Mouse (Mus musculus): ENCODE measurements around the gene Nckap5. TPM values are rescaled to one million over a fixed set of nuclear protein-coding genes. Genes with fewer than 3 reads are reported as not detected.

Gene Nckap5
- total and polyA plus RNA-seq, 2 experiments: 0.37 to 0.70 TPM

GRCm38 (mm10) chr1:126860537-126860936, 29.9 kb upstream of the Nckap5 start:
- H3K4me3 ChIP-seq (ENCODE audit: insufficient read depth, low read depth, low read length): no peak overlapping the region
- no peaks in the 10 kb centered on the region for H3K79me2 ChIP-seq (ENCODE audit: control insufficient read depth, insufficient read depth, low read length)
- no peak overlapping the region for H3K9ac ChIP-seq (ENCODE audit: low read depth, low read length)
- H3K27ac ChIP-seq (replicated peaks; ENCODE audit: insufficient read depth, low read depth, low read length): no peak overlapping the region
- no peak for DNase-seq (ENCODE audit: extremely low read depth, low read depth, low spot score)
- H3K4me1 ChIP-seq (ENCODE audit: control insufficient read depth, insufficient read depth, low read length): no peaks in the 10 kb centered on the region
- TF ChIP-seq POLR2A (IDR thresholded peaks at IDR 0.05; ENCODE audit: extremely low read depth, insufficient read depth, low read length) (no peak), CTCF (IDR thresholded peaks at IDR 0.05; ENCODE audit: low read depth, low read length) (no peak)
- H3K36me3 ChIP-seq (ENCODE audit: control insufficient read depth, insufficient read depth, low read length): no peaks in the 10 kb centered on the region
- 88% methylated on average over 4 of the region's 4 CpGs for WGBS
- H3K27me3 ChIP-seq (ENCODE audit: control insufficient read depth, insufficient read depth, low read length): peaks cover 3% of the 10 kb centered on the region; the same call in 1 of the 2 replicates

GRCm38 (mm10) chr1:126849481-126849880, 18.9 kb upstream of the Nckap5 start:
- H3K4me3 ChIP-seq (ENCODE audit: insufficient read depth, low read depth, low read length): no peak overlapping the region
- H3K36me3 ChIP-seq (ENCODE audit: control insufficient read depth, insufficient read depth, low read length): no peaks in the 10 kb centered on the region
- H3K27ac ChIP-seq (replicated peaks; ENCODE audit: insufficient read depth, low read depth, low read length): no peak overlapping the region
- H3K9ac ChIP-seq (ENCODE audit: low read depth, low read length): no peak overlapping the region
- no peaks in the 10 kb centered on the region for H3K4me1 ChIP-seq (ENCODE audit: control insufficient read depth, insufficient read depth, low read length)
- 32% methylated on average over 6 of the region's 6 CpGs for WGBS
- no peaks in the 10 kb centered on the region for H3K27me3 ChIP-seq (ENCODE audit: control insufficient read depth, insufficient read depth, low read length)
- DNase-seq (ENCODE audit: extremely low read depth, low read depth, low spot score): no peak
- no peak for TF ChIP-seq POLR2A (IDR thresholded peaks at IDR 0.05; ENCODE audit: extremely low read depth, insufficient read depth, low read length)
- no peak for TF ChIP-seq CTCF (IDR thresholded peaks at IDR 0.05; ENCODE audit: low read depth, low read length)
- H3K79me2 ChIP-seq (ENCODE audit: control insufficient read depth, insufficient read depth, low read length): no peaks in the 10 kb centered on the region

- H3K27me3 ChIP-seq (ENCODE audit: control insufficient read depth, insufficient read depth, low read length): no peaks in the 10 kb centered on the region
- no peaks in the 10 kb centered on the region for H3K4me1 ChIP-seq (ENCODE audit: control insufficient read depth, insufficient read depth, low read length)
- H3K27ac ChIP-seq (replicated peaks; ENCODE audit: insufficient read depth, low read depth, low read length): no peak overlapping the region
- H3K9ac ChIP-seq (ENCODE audit: low read depth, low read length): no peak overlapping the region
- no peaks in the 10 kb centered on the region for H3K79me2 ChIP-seq (ENCODE audit: control insufficient read depth, insufficient read depth, low read length)
- TF ChIP-seq POLR2A (IDR thresholded peaks at IDR 0.05; ENCODE audit: extremely low read depth, insufficient read depth, low read length) (no peak), CTCF (IDR thresholded peaks at IDR 0.05; ENCODE audit: low read depth, low read length) (no peak)
- no peaks in the 10 kb centered on the region for H3K36me3 ChIP-seq (ENCODE audit: control insufficient read depth, insufficient read depth, low read length)
- no peak for DNase-seq (ENCODE audit: extremely low read depth, low read depth, low spot score)
- no peak overlapping the region for H3K4me3 ChIP-seq (ENCODE audit: insufficient read depth, low read depth, low read length)
- WGBS: 63% methylated on average over 4 of the region's 4 CpGs
These were observed 15.7 kb upstream of the Nckap5 start for GRCm38 (mm10) chr1:126846317-126846716.

GRCm38 (mm10) chr1:126832885-126833284, 2.3 kb upstream of the Nckap5 start:
- Histone ChIP-seq H3K27me3 (ENCODE audit: control insufficient read depth, insufficient read depth, low read length) (0 out of 2 replicates have a peak, but pooled peaks cover 2% of the 10 kb centered on the region), H3K27ac (replicated peaks; ENCODE audit: insufficient read depth, low read depth, low read length) (no peak overlapping the region), H3K4me1 (ENCODE audit: control insufficient read depth, insufficient read depth, low read length) (peaks cover 10% of the 10 kb centered on the region), H3K36me3 (ENCODE audit: control insufficient read depth, insufficient read depth, low read length) (no peaks in the 10 kb centered on the region), H3K79me2 (ENCODE audit: control insufficient read depth, insufficient read depth, low read length) (no peaks in the 10 kb centered on the region), H3K9ac (ENCODE audit: low read depth, low read length) (no peak overlapping the region), H3K4me3 (ENCODE audit: insufficient read depth, low read depth, low read length) (no peak overlapping the region)
- 17% methylated on average over 1 of the region's 1 CpGs for WGBS
- TF ChIP-seq CTCF (IDR thresholded peaks at IDR 0.05; ENCODE audit: low read depth, low read length): no peak
- no peak for TF ChIP-seq POLR2A (IDR thresholded peaks at IDR 0.05; ENCODE audit: extremely low read depth, insufficient read depth, low read length)
- no peak for DNase-seq (ENCODE audit: extremely low read depth, low read depth, low spot score)

GRCm38 (mm10) chr1:126829031-126829430, 1.6 kb downstream of the Nckap5 start:
- peak; percentile 77 for DNase-seq (ENCODE audit: extremely low read depth, low read depth, low spot score)
- H3K36me3 ChIP-seq (ENCODE audit: control insufficient read depth, insufficient read depth, low read length): no peaks in the 10 kb centered on the region
- peaks cover 10% of the 10 kb centered on the region for H3K4me1 ChIP-seq (ENCODE audit: control insufficient read depth, insufficient read depth, low read length)
- H3K79me2 ChIP-seq (ENCODE audit: control insufficient read depth, insufficient read depth, low read length): no peaks in the 10 kb centered on the region
- TF ChIP-seq POLR2A (IDR thresholded peaks at IDR 0.05; ENCODE audit: extremely low read depth, insufficient read depth, low read length): no peak
- TF ChIP-seq CTCF (IDR thresholded peaks at IDR 0.05; ENCODE audit: low read depth, low read length): no peak
- H3K4me3 ChIP-seq (ENCODE audit: insufficient read depth, low read depth, low read length): no peak overlapping the region
- H3K27me3 ChIP-seq (ENCODE audit: control insufficient read depth, insufficient read depth, low read length): peaks cover 5% of the 10 kb centered on the region; the same call in 1 of the 2 replicates
- WGBS: 33% methylated on average over 9 of the region's 9 CpGs
- H3K27ac ChIP-seq (replicated peaks; ENCODE audit: insufficient read depth, low read depth, low read length): no peak overlapping the region
- no peak overlapping the region for H3K9ac ChIP-seq (ENCODE audit: low read depth, low read length)

GRCm38 (mm10) chr1:126824841-126825240, 5.8 kb downstream of the Nckap5 start:
- Histone ChIP-seq H3K4me3 (ENCODE audit: insufficient read depth, low read depth, low read length) (no peak overlapping the region), H3K27me3 (ENCODE audit: control insufficient read depth, insufficient read depth, low read length) (peaks cover 3% of the 10 kb centered on the region; the same call in 1 of the 2 replicates), H3K27ac (replicated peaks; ENCODE audit: insufficient read depth, low read depth, low read length) (no peak overlapping the region), H3K4me1 (ENCODE audit: control insufficient read depth, insufficient read depth, low read length) (peaks cover 4% of the 10 kb centered on the region), H3K36me3 (ENCODE audit: control insufficient read depth, insufficient read depth, low read length) (no peaks in the 10 kb centered on the region), H3K79me2 (ENCODE audit: control insufficient read depth, insufficient read depth, low read length) (no peaks in the 10 kb centered on the region), H3K9ac (ENCODE audit: low read depth, low read length) (no peak overlapping the region)
- WGBS: 13% methylated on average over 3 of the region's 3 CpGs
- no peak for DNase-seq (ENCODE audit: extremely low read depth, low read depth, low spot score)
- TF ChIP-seq CTCF (IDR thresholded peaks at IDR 0.05; ENCODE audit: low read depth, low read length): no peak
- TF ChIP-seq POLR2A (IDR thresholded peaks at IDR 0.05; ENCODE audit: extremely low read depth, insufficient read depth, low read length): no peak

All from liver, adult 2 months (tissue).